In genomic region chr17:32494601-32495000, GRCm38 (mm10) we compare ENCODE assay signal across 8 mouse cellular contexts. TPM values are rescaled to one million over a fixed set of nuclear protein-coding genes. Genes with fewer than 3 reads are reported as not detected.
A peak's percentile ranks its signal among the peaks of the same experiment; 100 is the strongest.
DNase-seq lines count a peak whose midpoint lies in the region; ATAC-seq and TF ChIP-seq lines count a peak whose summit lies in the region.

No protein-coding gene starts in this region.

- peak; percentile 92 for TF ChIP-seq RAD21 in MEL (IDR thresholded peaks at IDR 0.05; ENCODE audit: low read depth, low read length)

- H3K27ac ChIP-seq in MEL (ENCODE audit: control insufficient read depth, low read depth, low read length), result no peak overlapping the region
- no peak overlapping the region for H3K27ac ChIP-seq in forebrain, embryonic 10.5 days
- H3K27ac ChIP-seq in hindbrain, embryonic 11.5 days (ENCODE audit: low read depth, low read length), result no peak overlapping the region

- TF ChIP-seq POLR2A in MEL (IDR thresholded peaks at IDR 0.05; ENCODE audit: control insufficient read depth in 1 of 2, insufficient read depth in 1 of 2, low read depth in 1 of 2, low read length in 2 of 2, poor library complexity in 1 of 2), result no peak

- H3K9me3 ChIP-seq in MEL (replicated peaks; ENCODE audit: insufficient read depth, low read length), result no peaks in the 10 kb centered on the region
- H3K9me3 ChIP-seq in forebrain, embryonic 10.5 days, result peaks cover 19% of the 10 kb centered on the region; the same call in 1 of the 2 replicates
- H3K9me3 ChIP-seq in hindbrain, embryonic 11.5 days (ENCODE audit: control insufficient read depth, low read length), result no peaks in the 10 kb centered on the region

- 67% methylated on average over 1 of the region's 1 CpGs for WGBS in forebrain, embryonic 10.5 days
- WGBS in hindbrain, embryonic 11.5 days, result 88% methylated on average over 1 of the region's 1 CpGs

- no peak for TF ChIP-seq EP300 in MEL (IDR thresholded peaks at IDR 0.05; ENCODE audit: low read depth in 1 of 2, low read length in 2 of 2)

- no peak overlapping the region for H3K4me2 ChIP-seq in hindbrain, embryonic 11.5 days (replicated peaks; ENCODE audit: low read depth, low read length)

- peak; percentile 74 for DNase-seq in MEL (ENCODE audit: low read depth, low spot score)
- DNase-seq in c-Kit-negative CD71-positive TER-119-positive erythroid progenitor cells, embryonic 14.5 days (ENCODE audit: low read depth, low spot score), result peak; percentile 6
- peak; percentile 41 for DNase-seq in forebrain, embryonic 10.5 days (ENCODE audit: extremely low spot score, low spot score)
- peak; percentile 76 for DNase-seq in hindbrain, embryonic 11.5 days (ENCODE audit: low spot score)
- peak; percentile 72 for DNase-seq in layer of hippocampus, adult 9-10 months (ENCODE audit: low spot score)
- DNase-seq in lung, postnatal 14 days, result peak; percentile 78
- DNase-seq in retina, postnatal 1 day, result peak; percentile 82
- DNase-seq in thymus, postnatal 4 days, result peak; percentile 76

- H3K9ac ChIP-seq in MEL (ENCODE audit: control insufficient read depth, low read depth, low read length, poor library complexity, severe bottlenecking), result no peak overlapping the region
- no peak overlapping the region for H3K9ac ChIP-seq in hindbrain, embryonic 11.5 days (ENCODE audit: low read depth, low read length)

- no peaks in the 10 kb centered on the region for H3K4me1 ChIP-seq in MEL (ENCODE audit: control insufficient read depth in 1 of 2, insufficient read depth in 2 of 2, low read length in 2 of 2)
- peaks cover 8% of the 10 kb centered on the region for H3K4me1 ChIP-seq in forebrain, embryonic 10.5 days
- H3K4me1 ChIP-seq in hindbrain, embryonic 11.5 days (replicated peaks; ENCODE audit: control insufficient read depth, insufficient read depth, low read length), result no peaks in the 10 kb centered on the region

- TF ChIP-seq CTCF in MEL (IDR thresholded peaks at IDR 0.05 in 2 of 3, conservative IDR thresholded peaks at IDR 0.05 in 1 of 3; ENCODE audit: control insufficient read depth in 1 of 3, insufficient read depth in 1 of 3, low read depth in 2 of 3, low read length in 3 of 3, poor library complexity in 1 of 3, severe bottlenecking in 1 of 3), result peak; percentile 61 to 92 (median 79)

- H3K27me3 ChIP-seq in MEL (ENCODE audit: control insufficient read depth in 1 of 2, insufficient read depth in 2 of 2, low read length in 2 of 2), result peaks cover 0 to 2% of the 10 kb centered on the region in 2 experiments; a peak in 1 of 4 replicates
- H3K27me3 ChIP-seq in forebrain, embryonic 10.5 days (ENCODE audit: poor library complexity, severe bottlenecking), result peaks cover 31% of the 10 kb centered on the region
- peaks cover 7% of the 10 kb centered on the region for H3K27me3 ChIP-seq in hindbrain, embryonic 11.5 days (ENCODE audit: control insufficient read depth, insufficient read depth, low read length)

- no peaks in the 10 kb centered on the region for H3K36me3 ChIP-seq in MEL (ENCODE audit: control insufficient read depth in 1 of 2, insufficient read depth in 2 of 2, low read length in 2 of 2)
- H3K36me3 ChIP-seq in forebrain, embryonic 10.5 days (replicated peaks), result no peaks in the 10 kb centered on the region
- H3K36me3 ChIP-seq in hindbrain, embryonic 11.5 days (ENCODE audit: control insufficient read depth, insufficient read depth, low read length), result no peaks in the 10 kb centered on the region

- H3K79me2 ChIP-seq in MEL (ENCODE audit: control insufficient read depth, insufficient read depth, low read length, poor library complexity), result no peaks in the 10 kb centered on the region

- peak; percentile 56; the same call in 1 of the 2 replicates for ATAC-seq in hindbrain, embryonic 11.5 days (ENCODE audit: low FRiP score)

- H3K4me3 ChIP-seq in MEL (ENCODE audit: control insufficient read depth in 1 of 2, insufficient read depth in 1 of 2, low read depth in 2 of 2, low read length in 2 of 2), result no peak overlapping the region
- no peak overlapping the region for H3K4me3 ChIP-seq in forebrain, embryonic 10.5 days
- no peak overlapping the region for H3K4me3 ChIP-seq in hindbrain, embryonic 11.5 days (ENCODE audit: low read depth, low read length)

TF ChIP-seq in MEL, 35 proteins besides CTCF, POLR2A, EP300 and RAD21:
- TF ChIP-seq SMC3 (IDR thresholded peaks at IDR 0.05; ENCODE audit: low read depth, low read length), result peak; percentile 83
- no peak for TF ChIP-seq MAFK (IDR thresholded peaks at IDR 0.05; ENCODE audit: borderline replicate concordance, low read depth, low read length)
- no peak for TF ChIP-seq POLR2AphosphoS2 (IDR thresholded peaks at IDR 0.05; ENCODE audit: low read length)
- TF ChIP-seq ZC3H11A (IDR thresholded peaks at IDR 0.05; ENCODE audit: low read depth, low read length), result peak; percentile 75
TF ChIP-seq in MEL: peak in this region for 2.

RNA-seq across cellular contexts. Expression of gene Cyp4f17, which starts 11.2 kb away (rescaled TPM):
- total RNA-seq in MEL (2012; rRNA removed), result 0.42 and 0.52 TPM in 2 replicates
- polyA plus RNA-seq in MEL (2012; ENCODE audit: insufficient read depth in 1 of 2, insufficient read length in 2 of 2, low read depth in 1 of 2, low replicate concordance in 2 of 2, missing spikeins in 1 of 2), result 1 to 10 TPM in 1 of 2 experiments, not detected in 1; 1.8 TPM
- polyA plus RNA-seq in forebrain, embryonic 10.5 days (2016; fragmentation: Nextera tagmentation; extraction: Ambion mirVana), result 7.0 and 7.5 TPM in 2 replicates
- polyA plus RNA-seq in hindbrain, embryonic 11.5 days (2014; fragmentation: Nextera tagmentation; extraction: Ambion mirVana), result 6.0 and 10.3 TPM in 2 replicates

RNA-seq across cellular contexts. Expression of gene Cyp4f16, which starts 41.8 kb away (rescaled TPM):
- 5.2 and 5.7 TPM in 2 replicates for total RNA-seq in MEL (2012; rRNA removed)
- polyA plus RNA-seq in MEL (2012; ENCODE audit: insufficient read depth in 1 of 2, insufficient read length in 2 of 2, low read depth in 1 of 2, low replicate concordance in 2 of 2, missing spikeins in 1 of 2), result 1 to 10 TPM in 1 of 2 experiments, not detected in 1; 10.0 TPM
- 10.7 and 14.1 TPM in 2 replicates for polyA plus RNA-seq in forebrain, embryonic 10.5 days (2016; fragmentation: Nextera tagmentation; extraction: Ambion mirVana)
- 11.4 TPM in 2 replicates for polyA plus RNA-seq in hindbrain, embryonic 11.5 days (2014; fragmentation: Nextera tagmentation; extraction: Ambion mirVana)

RNA-seq across cellular contexts. Expression of gene Cyp4f39, which starts 42.1 kb away (rescaled TPM):
- not detected in 2 replicates for total RNA-seq in MEL (2012; rRNA removed)
- polyA plus RNA-seq in MEL (2012; ENCODE audit: insufficient read depth in 1 of 2, insufficient read length in 2 of 2, low read depth in 1 of 2, low replicate concordance in 2 of 2, missing spikeins in 1 of 2), result not detected
- 0.46 TPM in 1 of 2 replicates, not detected in the other for polyA plus RNA-seq in forebrain, embryonic 10.5 days (2016; fragmentation: Nextera tagmentation; extraction: Ambion mirVana)
- 0.50 TPM in 1 of 2 replicates, not detected in the other for polyA plus RNA-seq in hindbrain, embryonic 11.5 days (2014; fragmentation: Nextera tagmentation; extraction: Ambion mirVana)

Comparison
In these comparisons a context has a peak if more than half of its experiments do, and no peak if none do; other contexts are left out.
1. DNase-seq: peak in every context shown above with its lines; median percentile 82 in retina, postnatal 1 day; 78 in lung, postnatal 14 days; 76 in hindbrain, embryonic 11.5 days; 76 in thymus, postnatal 4 days; 74 in MEL; 72 in layer of hippocampus, adult 9-10 months; 41 in forebrain, embryonic 10.5 days; 6 in c-Kit-negative CD71-positive TER-119-positive erythroid progenitor cells, embryonic 14.5 days.